Mouse (Mus musculus) liver, postnatal 0 days (tissue): ENCODE results near the gene Btd. TPM values are rescaled to one million over a fixed set of nuclear protein-coding genes. Genes with fewer than 3 reads are reported as not detected.

Source experiments
- ATAC-seq: fragments of 200-750 bp; cut with Nextera tagmentation; 2 replicates; pipeline ENCODE4 v1.8.0; 2017; ENCODE audit warnings: mild to moderate bottlenecking, moderate library complexity
- DNase-seq: peaks from one replicate; pipeline ENCODE4 v3.0.0-alpha.2; 2016
- H3K27ac ChIP-seq: fragments of 300-500 bp; sonication (generic); 2 replicates; pipeline ENCODE4 v1.5.1; 2014; ENCODE audit warnings: antibody characterized with exemption, moderate library complexity, mild to moderate bottlenecking, low read depth
- H3K27me3 ChIP-seq: fragments of 300-500 bp; sonication (generic); 2 replicates; pipeline ENCODE4 v1.6.1; 2014; ENCODE audit warnings: low read length, control low read depth, mixed read lengths; ENCODE audit not compliant: insufficient read depth
- H3K36me3 ChIP-seq: fragments of 300-500 bp; sonication (generic); replicated peaks from 2 replicates; pipeline ENCODE4 v1.6.1; 2014; ENCODE audit warnings: mild to moderate bottlenecking, control low read depth, low read length, moderate library complexity, mixed read lengths; ENCODE audit not compliant: insufficient read depth
- H3K4me1 ChIP-seq: fragments of 300-500 bp; sonication (generic); 2 replicates; pipeline ENCODE4 v1.6.1; 2014; ENCODE audit warnings: antibody characterized with exemption, mild to moderate bottlenecking, control low read depth; ENCODE audit not compliant: insufficient read depth
- H3K4me2 ChIP-seq: fragments of 300-500 bp; sonication (generic); 2 replicates; pipeline ENCODE4 v1.6.1; 2014; ENCODE audit warnings: low read depth, mild to moderate bottlenecking, low read length, moderate library complexity, mixed read lengths
- H3K4me3 ChIP-seq: fragments of 300-500 bp; sonication (generic); 2 replicates; pipeline ENCODE4 v1.5.1; 2014; ENCODE audit warnings: low read depth, low read length
- H3K9ac ChIP-seq: fragments of 300-500 bp; sonication (generic); replicated peaks from 2 replicates; pipeline ENCODE4 v1.6.1; 2014; ENCODE audit warnings: mild to moderate bottlenecking, moderate library complexity
- H3K9me3 ChIP-seq: fragments of 300-500 bp; sonication (generic); 2 replicates; pipeline ENCODE4 v1.6.1; 2016; ENCODE audit warnings: mild to moderate bottlenecking, control low read depth, low read length, mixed read lengths
- CTCF ChIP-seq: sonication (generic); IDR thresholded peaks from 2 replicates; pipeline ENCODE4 v1.5.1; 2016; ENCODE audit warnings: antibody characterized with exemption, low read depth
- EP300 ChIP-seq: IDR thresholded peaks from 2 replicates; pipeline ENCODE4 v1.6.1; 2016; ENCODE audit warnings: antibody characterized with exemption, low read depth, mild to moderate bottlenecking
- WGBS: fragments of 180-500 bp; shearing (Covaris S2); extraction: QIAGEN DNeasy Blood & Tissue Kit; methylation state at CpG from one replicate; pipeline ENCODE4 v1.1.7; 2014; ENCODE audit not compliant: insufficient replicate concordance; 5-methylcytosine and 5-hydroxymethylcytosine counted together
- polyA plus RNA-seq: library from polyadenylated mRNA; unstranded; fragments of >200 nt; fragmentation: Nextera tagmentation; extraction: Ambion mirVana; gene quantifications from 2 replicates; pipeline ENCODE4 v1.2.1, GENCODE M21; 2015

Gene Btd
- polyA plus RNA-seq, 1 experiment from 2014 or later = 44.1 TPM

DNA sequence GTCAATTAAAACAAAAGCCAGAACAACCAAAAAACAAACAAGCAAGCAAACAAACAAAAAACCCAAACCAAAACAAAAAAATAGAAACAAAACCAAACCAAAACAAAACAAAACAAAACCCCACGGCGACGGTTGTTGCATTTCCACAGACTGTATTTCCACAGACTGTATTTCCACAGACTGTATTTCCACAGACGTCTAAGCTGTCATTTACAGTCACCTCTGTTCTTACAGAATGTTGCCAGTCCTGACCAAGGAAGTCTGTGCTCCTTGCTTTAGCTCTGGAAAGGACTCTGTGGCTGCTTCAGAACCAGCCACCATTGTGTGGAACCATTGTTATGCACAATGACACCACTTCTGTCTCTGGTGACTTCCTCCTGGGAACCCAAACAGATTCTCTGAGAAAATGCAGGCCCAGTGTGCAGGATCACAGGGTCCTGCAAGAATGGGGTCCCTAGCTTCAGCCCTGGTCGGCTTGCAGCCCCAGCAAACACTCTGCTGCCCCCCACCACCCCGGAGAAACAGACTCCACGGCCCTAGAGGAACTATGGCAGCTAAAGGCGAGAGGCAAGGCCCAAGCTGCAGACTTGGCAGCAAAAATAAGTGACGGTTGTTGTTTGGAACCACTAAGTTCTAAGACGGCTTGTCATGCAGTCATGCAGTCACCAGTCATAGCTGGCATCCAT is 30.9 kb downstream of the Btd start:
- H3K4me3 ChIP-seq = no peak overlapping the region
- H3K27me3 ChIP-seq = no peaks in the 10 kb centered on the region
- H3K9me3 ChIP-seq = no peaks in the 10 kb centered on the region
- WGBS = 59% methylated on average over 10 of the region's 10 CpGs
- no peak for DNase-seq
- H3K36me3 ChIP-seq = peaks cover 6% of the 10 kb centered on the region
- H3K9ac ChIP-seq = no peak overlapping the region
- ATAC-seq = no peak
- peaks cover 32% of the 10 kb centered on the region for H3K4me1 ChIP-seq
- no peak for TF ChIP-seq CTCF
- 0 out of 2 replicates have a peak, but pooled peaks have one; percentile 34 for TF ChIP-seq EP300
- no peak overlapping the region for H3K4me2 ChIP-seq
- peak overlapping the region; percentile 35 for H3K27ac ChIP-seq

GRCm38 (mm10) chr14:31680656-31681055 is 39.8 kb downstream of the Btd start:
- Histone ChIP-seq H3K9me3 (no peaks in the 10 kb centered on the region), H3K36me3 (no peaks in the 10 kb centered on the region), H3K9ac (no peak overlapping the region), H3K4me2 (no peak overlapping the region), H3K4me3 (no peak overlapping the region), H3K27me3 (no peaks in the 10 kb centered on the region), H3K4me1 (peaks cover 10% of the 10 kb centered on the region), H3K27ac (0 out of 2 replicates have a peak overlapping the region, but pooled peaks have one; percentile 12)
- TF ChIP-seq EP300 = no peak
- no peak for TF ChIP-seq CTCF
- no peak for DNase-seq
- ATAC-seq = no peak
- 59% methylated on average over 3 of the region's 3 CpGs for WGBS

DNA sequence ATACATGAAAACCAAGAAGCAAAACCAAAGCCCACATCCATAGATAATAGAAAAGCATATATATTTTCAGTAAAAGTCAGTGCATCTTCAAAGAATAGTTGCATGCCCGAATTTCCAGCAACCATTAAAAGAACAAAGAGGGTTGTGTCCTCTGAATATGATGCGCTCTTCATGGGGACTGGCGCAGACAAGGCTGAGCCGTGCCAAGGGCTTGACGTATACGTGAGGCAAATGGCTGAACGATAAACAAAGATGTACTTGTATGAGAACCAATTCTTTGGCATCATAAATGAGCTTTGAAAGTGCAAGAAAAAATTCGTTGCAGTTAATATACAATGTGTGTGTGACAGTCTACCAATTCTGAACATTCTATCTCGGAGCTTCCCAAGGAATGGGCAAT is 40.5 kb downstream of the Btd start:
- Histone ChIP-seq H3K4me2 (no peak overlapping the region), H3K9me3 (no peaks in the 10 kb centered on the region), H3K27ac (no peak overlapping the region), H3K4me3 (no peak overlapping the region), H3K36me3 (no peaks in the 10 kb centered on the region), H3K4me1 (peaks cover 13% of the 10 kb centered on the region), H3K9ac (no peak overlapping the region), H3K27me3 (no peaks in the 10 kb centered on the region)
- no peak for ATAC-seq
- no peak for DNase-seq
- 84% methylated on average over 9 of the region's 9 CpGs for WGBS
- TF ChIP-seq EP300 (no peak), CTCF (no peak)

GRCm38 (mm10) chr14:31681931-31682555 is 41.2 kb downstream of the Btd start:
- no peak overlapping the region for H3K4me2 ChIP-seq
- ATAC-seq (no peak), DNase-seq (no peak)
- no peaks in the 10 kb centered on the region for H3K36me3 ChIP-seq
- TF ChIP-seq CTCF (no peak), EP300 (no peak)
- 43% methylated on average over 5 of the region's 5 CpGs for WGBS
- H3K9me3 ChIP-seq = no peaks in the 10 kb centered on the region
- H3K27me3 ChIP-seq = no peaks in the 10 kb centered on the region
- H3K9ac ChIP-seq = no peak overlapping the region
- 0 out of 2 replicates have a peak overlapping the region, but pooled peaks have one; percentile 32 for H3K27ac ChIP-seq
- H3K4me1 ChIP-seq = peaks cover 13% of the 10 kb centered on the region
- H3K4me3 ChIP-seq = no peak overlapping the region

DNA sequence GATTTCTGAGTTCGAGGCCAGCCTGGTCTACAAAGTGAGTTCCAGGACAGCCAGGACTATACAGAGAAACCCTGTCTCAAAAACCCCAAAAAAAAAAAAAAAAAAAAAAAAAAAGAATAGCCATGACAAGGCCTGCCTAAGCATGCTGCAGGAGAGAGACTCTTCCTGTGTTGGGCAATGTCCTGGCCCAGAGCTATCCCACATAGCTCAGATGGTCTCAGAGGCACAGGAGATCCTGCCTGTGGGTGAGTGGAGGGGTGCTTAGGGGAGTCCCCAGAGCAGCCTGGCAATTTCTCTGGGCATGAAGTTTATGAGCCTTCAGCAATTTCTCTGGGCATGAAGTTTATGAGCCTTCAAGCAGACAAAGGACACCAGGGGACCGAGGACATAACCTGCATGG is 42.8 kb downstream of the Btd start:
- Histone ChIP-seq H3K4me2 (no peak overlapping the region), H3K9ac (no peak overlapping the region), H3K36me3 (no peaks in the 10 kb centered on the region), H3K27me3 (no peaks in the 10 kb centered on the region), H3K9me3 (no peaks in the 10 kb centered on the region), H3K4me3 (no peak overlapping the region), H3K4me1 (peaks cover 13% of the 10 kb centered on the region), H3K27ac (peak overlapping the region; percentile 68)
- no peak for ATAC-seq
- WGBS = 63% methylated on average over 1 of the region's 2 CpGs
- no peak for TF ChIP-seq EP300
- no peak for TF ChIP-seq CTCF
- DNase-seq = no peak

GRCm38 (mm10) chr14:31684343-31685040 is 43.7 kb downstream of the Btd start:
- Histone ChIP-seq H3K4me2 (0 out of 2 replicates have a peak overlapping the region, but pooled peaks have one; percentile 59), H3K9ac (no peak overlapping the region), H3K36me3 (no peaks in the 10 kb centered on the region), H3K4me1 (peaks cover 13% of the 10 kb centered on the region), H3K4me3 (no peak overlapping the region), H3K9me3 (no peaks in the 10 kb centered on the region), H3K27me3 (no peaks in the 10 kb centered on the region), H3K27ac (peak overlapping the region; percentile 68)
- no peak for TF ChIP-seq EP300
- no peak for TF ChIP-seq CTCF
- no peak for DNase-seq
- WGBS = 29% methylated on average over 7 of the region's 7 CpGs
- no peak for ATAC-seq
